ENCODE assay signal across 9 mouse cellular contexts in genomic region chr17:64499281-64499997, GRCm38 (mm10).
DNase-seq lines count a peak whose midpoint lies in the region; ATAC-seq lines count a peak whose summit lies in the region.
"Had no signal": no experiment of that assay in that cellular context is flagged by ENCODE, and none has a peak within 500 bp of the region (broad histone marks: within the 10 kb centered on the region; RNA-seq: fewer than 3 reads in every experiment).

No protein-coding gene starts in this region.

- WGBS in heart, embryonic 11.5 days (ENCODE audit: insufficient replicate concordance): 57% methylated on average over 15 of the region's 15 CpGs
- WGBS in kidney, embryonic 16.5 days: 43% methylated on average over 15 of the region's 15 CpGs
- WGBS in midbrain, embryonic 11.5 days: 59% methylated on average over 15 of the region's 15 CpGs

- H3K4me3 ChIP-seq in heart, embryonic 11.5 days (ENCODE audit: low read depth, low read length): no peak overlapping the region
- peak overlapping the region; percentile 18; the same call in 1 of the 2 replicates for H3K4me3 ChIP-seq in kidney, embryonic 16.5 days (ENCODE audit: low read length)
- no peak overlapping the region for H3K4me3 ChIP-seq in midbrain, embryonic 11.5 days (ENCODE audit: low read depth, low read length)
- H3K4me3 ChIP-seq: hindbrain, embryonic 15.5 days had no signal

- H3K4me2 ChIP-seq in heart, embryonic 11.5 days: no peak overlapping the region
- peak overlapping the region; percentile 32; the same call in 1 of the 2 replicates for H3K4me2 ChIP-seq in kidney, embryonic 16.5 days (replicated peaks; ENCODE audit: low read depth, low read length)
- no peak overlapping the region for H3K4me2 ChIP-seq in midbrain, embryonic 11.5 days
- H3K4me2 ChIP-seq: hindbrain, embryonic 15.5 days had no signal

- H3K27ac ChIP-seq in heart, embryonic 11.5 days (ENCODE audit: low read depth, low read length): no peak overlapping the region
- H3K27ac ChIP-seq in kidney, embryonic 16.5 days (ENCODE audit: low read length): no peak overlapping the region
- H3K27ac ChIP-seq in midbrain, embryonic 11.5 days (ENCODE audit: low read depth, low read length): no peak overlapping the region
- H3K27ac ChIP-seq: hindbrain, embryonic 15.5 days had no signal

- peaks cover 5% of the 10 kb centered on the region; the same call in 1 of the 2 replicates for H3K27me3 ChIP-seq in heart, embryonic 11.5 days (ENCODE audit: control insufficient read depth, insufficient read depth, low read length)
- H3K27me3 ChIP-seq in kidney, embryonic 16.5 days (ENCODE audit: insufficient read depth, low read length): no peaks in the 10 kb centered on the region
- no peaks in the 10 kb centered on the region for H3K27me3 ChIP-seq in midbrain, embryonic 11.5 days (ENCODE audit: control insufficient read depth, insufficient read depth, low read length)
- H3K27me3 ChIP-seq: hindbrain, embryonic 15.5 days had no signal

- no peak overlapping the region for H3K9ac ChIP-seq in heart, embryonic 11.5 days (ENCODE audit: low read depth, low read length)
- H3K9ac ChIP-seq in kidney, embryonic 16.5 days (replicated peaks; ENCODE audit: low read length): no peak overlapping the region
- no peak overlapping the region for H3K9ac ChIP-seq in midbrain, embryonic 11.5 days (ENCODE audit: low read length)
- H3K9ac ChIP-seq: hindbrain, embryonic 15.5 days had no signal

- no peaks in the 10 kb centered on the region for H3K4me1 ChIP-seq in heart, embryonic 11.5 days (ENCODE audit: control insufficient read depth, insufficient read depth, low read length)
- H3K4me1 ChIP-seq in kidney, embryonic 16.5 days (ENCODE audit: insufficient read depth, low read length): no peaks in the 10 kb centered on the region
- H3K4me1 ChIP-seq in midbrain, embryonic 11.5 days (ENCODE audit: control insufficient read depth, insufficient read depth, low read length): no peaks in the 10 kb centered on the region
- H3K4me1 ChIP-seq: hindbrain, embryonic 15.5 days had no signal

- peak; percentile 21 to 58 for DNase-seq in heart, adult 18-20 months
- DNase-seq in 3T3-L1 (ENCODE audit: low read depth, low spot score) (peak; percentile 35), ZHBTc4 (ENCODE audit: low read depth, low spot score) (peak; percentile 67)
- DNase-seq in embryo, embryonic 10.5 days (ENCODE audit: low spot score): peak; percentile 70
- no peak for DNase-seq in midbrain, embryonic 11.5 days (ENCODE audit: low spot score, missing footprints)
- DNase-seq in left cerebral cortex, postnatal 25 days (ENCODE audit: low spot score in 2 of 2): no peak

- ATAC-seq in heart, embryonic 11.5 days (replicated peaks; ENCODE audit: insufficient number of reproducible peaks, low FRiP score, low TSS enrichment): no peak
- ATAC-seq in kidney, embryonic 16.5 days (ENCODE audit: low FRiP score, low TSS enrichment): peak; percentile 84; the same call in 1 of the 2 replicates
- ATAC-seq in midbrain, embryonic 11.5 days (ENCODE audit: low FRiP score): peak; percentile 52; the same call in 1 of the 2 replicates

- no peaks in the 10 kb centered on the region for H3K9me3 ChIP-seq in heart, embryonic 11.5 days (replicated peaks; ENCODE audit: control insufficient read depth, low read length)
- H3K9me3 ChIP-seq in kidney, embryonic 16.5 days (ENCODE audit: low read length): no peaks in the 10 kb centered on the region
- no peaks in the 10 kb centered on the region for H3K9me3 ChIP-seq in midbrain, embryonic 11.5 days (ENCODE audit: control insufficient read depth, low read length)
- H3K9me3 ChIP-seq: hindbrain, embryonic 15.5 days had no signal

- intact Hi-C loops in left cerebral cortex, postnatal 25 days (cut with DNase I): no loop called here

- H3K36me3 ChIP-seq in heart, embryonic 11.5 days (ENCODE audit: control insufficient read depth, insufficient read depth, low read length): no peaks in the 10 kb centered on the region
- no peaks in the 10 kb centered on the region for H3K36me3 ChIP-seq in kidney, embryonic 16.5 days (ENCODE audit: insufficient read depth, low read length)
- no peaks in the 10 kb centered on the region for H3K36me3 ChIP-seq in midbrain, embryonic 11.5 days (ENCODE audit: control insufficient read depth, insufficient read depth, low read length)
- H3K36me3 ChIP-seq: hindbrain, embryonic 15.5 days had no signal

Comparison
In these comparisons a context has a peak if more than half of its experiments do, and no peak if none do; other contexts are left out.
1. DNase-seq: peak in heart, adult 18-20 months (2 of 2), 3T3-L1 (single experiment), ZHBTc4 (single experiment) and embryo, embryonic 10.5 days (single experiment); none in midbrain, embryonic 11.5 days (single experiment) and left cerebral cortex, postnatal 25 days (0 of 2).